Comparison of ENCODE assay signal across 13 mouse cellular contexts in genomic region chr1:63120382-63120781, GRCm38 (mm10).
"Had no signal": no experiment of that assay in that cellular context is flagged by ENCODE, and none has a peak within 500 bp of the region (broad histone marks: within the 10 kb centered on the region; RNA-seq: fewer than 3 reads in every experiment).

No protein-coding gene starts in this region.

- H3K4me3 ChIP-seq: left cerebral cortex, adult 2 months; lung, embryonic 15.5 days had no signal

- H3K9me3 ChIP-seq: lung, embryonic 15.5 days had no signal

- H3K27me3 ChIP-seq: lung, embryonic 15.5 days had no signal

- H3K27ac ChIP-seq: left cerebral cortex, adult 2 months; liver, embryonic 14.5 days; lung, embryonic 15.5 days had no signal

- DNase-seq: kidney, adult 18-20 months; kidney, adult 9 months; kidney, postnatal 14 days; kidney, postnatal 4 days; lung, adult 18-20 months; lung, postnatal 10 days; lung, postnatal 36 days; midbrain, embryonic 14.5 days; thymus, adult 18-20 months; thymus, postnatal 36 days had no signal
